Mouse (Mus musculus) macrophage (primary cell): ENCODE results near the gene Capsl. TPM values are rescaled to one million over a fixed set of nuclear protein-coding genes. Genes with fewer than 3 reads are reported as not detected.

Experiments used
- H3K27ac ChIP-seq: fragments of 350-480 bp; formaldehyde crosslinking; 2 replicates; pipeline ENCODE4 v1.9.0; 2021
- H3K36me3 ChIP-seq: fragments of 350-480 bp; formaldehyde crosslinking; 2 replicates; pipeline ENCODE4 v1.9.0; 2021; ENCODE audit errors: inconsistent target
- H3K4me3 ChIP-seq: fragments of 350-480 bp; formaldehyde crosslinking; 2 replicates; pipeline ENCODE4 v1.9.0; 2021; ENCODE audit errors: inconsistent target
- H3K79me2 ChIP-seq: fragments of 350-480 bp; formaldehyde crosslinking; 2 replicates; pipeline ENCODE4 v1.9.0; 2021; ENCODE audit errors: inconsistent target
- WGBS: methylation state at CpG from one replicate; pipeline ENCODE4 v1.1.7; 2026; ENCODE audit warnings: inconsistent platforms; ENCODE audit not compliant: missing documents; 5-methylcytosine and 5-hydroxymethylcytosine counted together
- polyA plus RNA-seq: library from polyadenylated mRNA; stranded (reverse); fragments of 250-400 nt; gene quantifications from 3 replicates; pipeline ENCODE4 v1.2.4, GENCODE M21; 2018; ENCODE audit warnings: inconsistent platforms
- total RNA-seq, 78 experiments: library from RNA; depleted of rRNA; stranded (reverse); fragments of 250-400 nt; gene quantifications; 1 replicate in 9 of 78; 2 replicates in 24 of 78; 3 replicates in 43 of 78; 4 replicates in 2 of 78; pipeline ENCODE4 v1.2.4; 2018; ENCODE audit warnings: inconsistent platforms in 56 of 78

Gene Capsl
- not detected for total RNA-seq (2018; cell fraction: chromatin; rRNA removed)
- total RNA-seq (2018; cell fraction: cytosol; rRNA removed): under 1 TPM in 4 of 26 experiments, not detected in 22; 0.17 to 0.36 (median 0.19) TPM
- not detected for total RNA-seq (2018; cell fraction: nucleus; rRNA removed)
- polyA plus RNA-seq: 0.17 to 0.26 TPM in 2 of 3 replicates, not detected in the other

GRCm38 (mm10) chr15:9435534-9436180 is at the start of gene Capsl:
Capsl (plus strand) TSS chr15:9436028.
- no peaks in the 10 kb centered on the region for H3K36me3 ChIP-seq

GRCm38 (mm10) chr15:9409475-9409874 is 26.4 kb upstream of the Capsl start:
- Histone ChIP-seq H3K4me3 (no peak overlapping the region), H3K27ac (no peak overlapping the region), H3K79me2 (no peaks in the 10 kb centered on the region), H3K36me3 (no peaks in the 10 kb centered on the region)
- 89% methylated on average over 3 of the region's 3 CpGs for WGBS

More at GRCm38 (mm10) chr15:9435534-9436180, at the start of gene Capsl:
- Histone ChIP-seq H3K27ac (no peak within 1 kb of the TSS), H3K4me3 (no peak within 1 kb of the TSS), H3K79me2 (no peaks in the 10 kb centered on the region)
- 51% methylated on average over 12 of the region's 12 CpGs for WGBS

GRCm38 (mm10) chr15:9421163-9421562 is 14.7 kb upstream of the Capsl start:
- Histone ChIP-seq H3K27ac (no peak overlapping the region), H3K79me2 (no peaks in the 10 kb centered on the region), H3K4me3 (no peak overlapping the region), H3K36me3 (no peaks in the 10 kb centered on the region)

- Histone ChIP-seq H3K27ac (no peak overlapping the region), H3K36me3 (no peaks in the 10 kb centered on the region), H3K4me3 (no peak overlapping the region), H3K79me2 (no peaks in the 10 kb centered on the region)
These were observed 8.0 kb upstream of the Capsl start for GRCm38 (mm10) chr15:9427849-9428248.

GRCm38 (mm10) chr15:9429843-9430242 is 6.0 kb upstream of the Capsl start:
- no peaks in the 10 kb centered on the region for H3K79me2 ChIP-seq
- H3K27ac ChIP-seq: no peak overlapping the region; the same call in 1 of the 2 replicates
- H3K4me3 ChIP-seq: no peak overlapping the region
- no peaks in the 10 kb centered on the region for H3K36me3 ChIP-seq
- WGBS: 11% methylated on average over 3 of the region's 3 CpGs

GRCm38 (mm10) chr15:9451999-9452398 is 16.2 kb downstream of the Capsl start:
- no peaks in the 10 kb centered on the region for H3K79me2 ChIP-seq
- H3K4me3 ChIP-seq: no peak overlapping the region
- H3K36me3 ChIP-seq: no peaks in the 10 kb centered on the region
- H3K27ac ChIP-seq: no peak overlapping the region
- 95% methylated on average over 1 of the region's 1 CpGs for WGBS

GRCm38 (mm10) chr15:9452842-9453241 is 17.0 kb downstream of the Capsl start:
- Histone ChIP-seq H3K79me2 (no peaks in the 10 kb centered on the region), H3K4me3 (no peak overlapping the region), H3K36me3 (no peaks in the 10 kb centered on the region), H3K27ac (no peak overlapping the region)
- WGBS: 82% methylated on average over 1 of the region's 1 CpGs

GRCm38 (mm10) chr15:9454198-9454597 is 18.4 kb downstream of the Capsl start:
- Histone ChIP-seq H3K36me3 (no peaks in the 10 kb centered on the region), H3K79me2 (no peaks in the 10 kb centered on the region), H3K27ac (no peak overlapping the region), H3K4me3 (no peak overlapping the region)
- 92% methylated on average over 4 of the region's 4 CpGs for WGBS

GRCm38 (mm10) chr15:9455241-9455640 is 19.4 kb downstream of the Capsl start:
- H3K4me3 ChIP-seq: no peak overlapping the region
- no peaks in the 10 kb centered on the region for H3K36me3 ChIP-seq
- 65% methylated on average over 4 of the region's 4 CpGs for WGBS
- H3K27ac ChIP-seq: no peak overlapping the region
- H3K79me2 ChIP-seq: no peaks in the 10 kb centered on the region

- WGBS: 35% methylated on average over 7 of the region's 7 CpGs
- Histone ChIP-seq H3K79me2 (no peaks in the 10 kb centered on the region), H3K36me3 (no peaks in the 10 kb centered on the region), H3K27ac (peak overlapping the region; percentile 19; the same call in 1 of the 2 replicates), H3K4me3 (no peak overlapping the region)
These were observed 27.7 kb downstream of the Capsl start for GRCm38 (mm10) chr15:9463521-9464027.

GRCm38 (mm10) chr15:9464039-9464438 is 28.2 kb downstream of the Capsl start:
- Histone ChIP-seq H3K79me2 (no peaks in the 10 kb centered on the region), H3K36me3 (no peaks in the 10 kb centered on the region), H3K4me3 (no peak overlapping the region), H3K27ac (peak overlapping the region; percentile 19; the same call in 1 of the 2 replicates)
- WGBS: 0% methylated on average over 1 of the region's 1 CpGs

- WGBS: 91% methylated on average over 4 of the region's 4 CpGs
- Histone ChIP-seq H3K79me2 (no peaks in the 10 kb centered on the region), H3K27ac (no peak overlapping the region)
These were observed 35.3 kb downstream of the Capsl start for GRCm38 (mm10) chr15:9471053-9471685.

GRCm38 (mm10) chr15:9472167-9472566 is 36.3 kb downstream of the Capsl start:
- no peak overlapping the region for H3K4me3 ChIP-seq
- WGBS: 46% methylated on average over 3 of the region's 3 CpGs
- H3K36me3 ChIP-seq: no peaks in the 10 kb centered on the region
- H3K27ac ChIP-seq: no peak overlapping the region
- no peaks in the 10 kb centered on the region for H3K79me2 ChIP-seq

More at GRCm38 (mm10) chr15:9471053-9471685, 35.3 kb downstream of the Capsl start:
- Histone ChIP-seq H3K36me3 (no peaks in the 10 kb centered on the region), H3K4me3 (no peak overlapping the region)

- 88% methylated on average over 1 of the region's 3 CpGs for WGBS
- Histone ChIP-seq H3K79me2 (no peaks in the 10 kb centered on the region), H3K4me3 (no peak overlapping the region), H3K27ac (no peak overlapping the region), H3K36me3 (no peaks in the 10 kb centered on the region)
These were observed 36.8 kb downstream of the Capsl start for GRCm38 (mm10) chr15:9472618-9473017.

GRCm38 (mm10) chr15:9473188-9473587 is 37.4 kb downstream of the Capsl start:
- Histone ChIP-seq H3K4me3 (no peak overlapping the region), H3K36me3 (no peaks in the 10 kb centered on the region), H3K27ac (no peak overlapping the region), H3K79me2 (no peaks in the 10 kb centered on the region)
- 100% methylated on average over 1 of the region's 1 CpGs for WGBS
